Mouse (Mus musculus) ES-Bruce4 (cell line): ENCODE measurements at regions not wholly inside any gene's neighbourhood (a gene's known extent, or its start where the extent isn't known, plus 50 kb on each side); places are given as distances from the start of the nearest gene placed in this dataset.

Source experiments
- CTCF ChIP-seq: IDR thresholded peaks from one replicate; pipeline ENCODE4 v1.8.1; 2011; ENCODE audit warnings: low read depth, low read length
- EP300 ChIP-seq: IDR thresholded peaks from 2 replicates; pipeline ENCODE4 v1.6.1; 2011; ENCODE audit warnings: low read depth, low read length; ENCODE audit not compliant: insufficient read depth

- no peak for TF ChIP-seq CTCF
- no peak for TF ChIP-seq EP300
Observed at GRCm38 (mm10) chr13:28628751-28629150, 324.8 kb downstream of the Sox4 start.
